Mouse (Mus musculus) urinary bladder, postnatal 10 days (tissue): ENCODE measurements around the gene Olfr1445.

Experiments
- DNase-seq: peaks from one replicate; pipeline ENCODE4 v3.0.0; 2022; ENCODE audit warnings: low spot score

Olfr1445 gene

GRCm38 (mm10) chr19:12883555-12883954 lies at the start of gene Olfr1445:
Olfr1445 (plus strand) TSS chr19:12883855.
- DNase-seq = no peak

- DNase-seq = no peak
These were observed 45.1 kb upstream of the Olfr1445 start for GRCm38 (mm10) chr19:12838507-12838906.

- no peak for DNase-seq
These were observed 37.3 kb upstream of the Olfr1445 start, which contains the start of gene Gm5244 for GRCm38 (mm10) chr19:12846382-12846781. Gm5244 (plus strand) TSS chr19:12846682.

- DNase-seq = no peak
These were observed 26.7 kb upstream of the Olfr1445 start, which contains the start of gene Olfr1444 for GRCm38 (mm10) chr19:12856983-12857382. Olfr1444 (plus strand) TSS chr19:12857283.

GRCm38 (mm10) chr19:12893424-12893823 lies 9.8 kb downstream of the Olfr1445 start, which contains the start of gene Olfr1446:
Olfr1446 (minus strand) TSS chr19:12893524.
- no peak for DNase-seq

GRCm38 (mm10) chr19:12903643-12904042 lies 20.0 kb downstream of the Olfr1445 start, which contains the start of gene Olfr1447:
Olfr1447 (minus strand) TSS chr19:12903743.
- no peak for DNase-seq

- no peak for DNase-seq
These were observed 40.7 kb downstream of the Olfr1445 start, which contains the start of gene Olfr1448 for GRCm38 (mm10) chr19:12924319-12924718. Olfr1448 (minus strand) TSS chr19:12924419.

GRCm38 (mm10) chr19:12930540-12930939 lies 46.9 kb downstream of the Olfr1445 start, which contains the start of gene Olfr1449:
Olfr1449 (plus strand) TSS chr19:12930840.
- DNase-seq = no peak
